Mouse (Mus musculus): ENCODE results near the gene Cecr2. TPM values are rescaled to one million over a fixed set of nuclear protein-coding genes. Genes with fewer than 3 reads are reported as not detected.
"Not testable (repeated sequence)": the region's sequence is repeated elsewhere in the genome, so short reads cannot be mapped to it uniquely, and the experiment has no call there.

The Cecr2 gene
- total RNA-seq (2022) = 10 to 100 TPM in 3 of 4 experiments, 1 to 10 TPM in 1; 7.7 to 15.9 (median 13.5) TPM

DNA sequence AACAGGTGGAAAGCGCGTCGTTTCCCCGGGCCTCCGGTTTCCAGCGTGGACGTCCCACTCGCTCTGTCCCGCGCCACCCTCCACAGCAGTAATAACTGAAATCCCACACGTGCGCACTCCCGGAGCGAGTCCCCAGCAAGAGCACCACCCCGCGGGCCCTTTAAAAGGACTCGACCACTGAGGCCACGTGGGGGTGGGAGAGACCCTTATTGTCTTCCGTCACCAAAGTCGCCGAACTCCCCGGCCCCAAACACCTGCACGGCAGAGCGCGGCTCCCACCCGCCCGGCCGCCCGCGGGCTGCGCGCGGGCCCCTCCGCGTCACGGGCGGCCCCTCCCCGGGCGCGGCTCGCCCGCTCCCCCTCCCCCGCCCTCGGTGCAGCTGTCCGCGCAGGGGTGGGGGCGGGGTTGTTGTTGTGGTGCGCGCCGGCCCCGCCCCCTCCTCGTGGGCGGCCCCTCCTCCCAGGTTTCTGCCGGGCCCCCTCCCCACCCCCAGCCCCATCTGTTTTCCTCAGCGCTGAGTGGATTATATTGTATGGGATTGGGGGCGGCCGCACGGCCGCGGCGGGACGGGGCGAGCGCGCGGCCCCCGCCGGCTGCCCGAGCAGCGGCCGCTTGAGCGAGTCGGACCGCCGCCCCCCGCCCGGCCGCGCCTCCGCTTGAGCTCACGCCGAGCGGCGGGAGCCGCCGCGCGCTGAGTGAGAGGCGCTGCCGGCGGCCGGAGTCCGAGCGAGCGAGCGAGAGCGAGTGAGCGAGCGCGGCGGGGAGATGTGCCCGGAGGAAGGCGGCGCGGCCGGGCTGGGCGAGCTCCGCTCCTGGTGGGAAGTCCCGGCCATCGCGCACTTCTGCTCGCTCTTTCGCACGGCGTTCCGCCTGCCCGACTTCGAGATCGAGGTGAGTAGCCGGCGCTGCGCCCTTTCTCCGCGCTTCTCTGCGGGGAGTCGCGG is at the start of gene Cecr2:
TSS of gene Cecr2 (plus strand) at position 554 of the 945 bp plus-strand sequence.
- DNase-seq (ENCODE audit: low spot score in 2 of 2) = peak; percentile 40 to 59

DNA sequence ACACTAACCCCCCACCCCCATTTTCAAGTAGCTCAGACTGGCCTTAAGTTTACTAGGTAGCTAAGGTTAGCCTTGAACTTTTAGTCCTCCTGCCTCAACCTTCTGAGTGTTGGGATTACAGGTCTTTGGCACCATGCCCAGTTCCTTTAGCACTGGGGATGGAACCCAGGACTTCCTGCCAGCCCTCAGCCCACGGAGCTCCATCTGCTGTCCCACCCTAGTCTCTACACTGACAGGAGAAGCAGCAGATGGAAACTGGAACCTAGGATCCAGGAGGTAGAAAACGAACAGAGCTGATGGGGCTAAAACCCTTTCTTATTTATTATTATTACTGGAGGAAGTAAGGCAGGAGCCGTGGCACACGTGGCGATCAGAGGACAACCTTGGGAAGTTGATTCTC is 48.6 kb upstream of the Cecr2 start:
- DNase-seq (ENCODE audit: low spot score in 2 of 2) = peak; percentile 35 to 42

DNA sequence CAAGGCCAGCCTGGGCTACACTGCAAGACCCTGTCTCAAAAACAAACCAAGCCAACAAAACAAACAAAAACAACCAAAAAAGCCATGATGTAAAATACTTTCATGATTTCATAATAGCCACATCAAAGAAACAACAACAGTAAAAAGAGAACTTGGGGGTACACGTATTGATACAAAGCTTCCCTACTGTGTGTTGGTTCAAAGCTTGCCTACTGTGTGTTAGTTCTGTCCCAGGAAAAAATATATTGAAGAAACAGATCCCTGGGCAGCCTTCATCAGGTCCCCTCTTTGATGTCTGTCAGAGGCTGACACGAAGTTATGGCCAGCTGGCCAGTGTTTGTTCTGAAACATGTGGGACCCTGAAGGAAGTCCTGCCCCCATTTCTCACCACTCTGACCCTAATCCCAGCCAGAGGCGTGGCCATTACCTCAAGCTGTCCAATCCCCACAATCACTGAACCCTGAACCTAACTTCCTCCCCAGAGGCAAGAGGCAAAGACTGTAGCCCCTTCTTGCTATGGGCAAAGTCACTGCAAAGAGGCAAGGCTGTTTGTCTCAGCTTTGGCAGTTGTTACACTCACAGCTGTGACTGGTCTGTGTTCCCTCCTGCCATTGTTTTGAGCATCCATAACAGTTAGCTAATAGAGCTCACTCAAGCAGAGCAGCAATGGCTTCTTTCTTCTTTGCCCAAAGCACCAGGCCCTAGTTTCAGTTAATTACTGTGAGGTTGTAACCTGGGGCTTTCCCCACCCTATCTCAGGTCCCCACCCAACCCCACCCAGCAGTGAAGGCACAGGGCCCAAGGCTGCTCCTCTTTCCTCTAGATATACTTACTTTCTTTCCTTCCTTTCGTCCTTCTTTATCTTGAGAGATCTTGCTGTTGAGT is 47.4 kb upstream of the Cecr2 start:
- no peak for DNase-seq (ENCODE audit: low spot score in 2 of 2)

DNA sequence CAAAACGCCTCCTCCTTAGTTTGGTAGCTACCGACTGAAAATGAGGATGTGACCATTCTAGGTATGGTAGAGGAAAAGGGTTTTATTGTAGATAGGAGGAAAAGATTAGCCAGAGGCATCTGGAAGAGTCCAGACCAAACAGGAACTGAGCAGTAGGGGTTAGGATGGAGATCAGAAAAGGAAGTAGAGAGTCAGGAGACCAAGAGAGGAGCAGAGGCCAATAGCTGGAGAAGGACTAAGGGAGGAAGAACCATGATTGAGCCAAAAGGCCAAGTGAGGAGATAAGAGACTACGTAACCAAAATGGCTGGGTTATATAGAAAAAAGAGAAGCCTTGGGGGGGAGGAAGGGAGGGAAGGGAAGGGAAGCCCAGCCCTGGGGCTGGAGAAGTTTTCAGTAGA is 46.0 kb upstream of the Cecr2 start:
- DNase-seq (ENCODE audit: low spot score in 2 of 2) = no peak

DNA sequence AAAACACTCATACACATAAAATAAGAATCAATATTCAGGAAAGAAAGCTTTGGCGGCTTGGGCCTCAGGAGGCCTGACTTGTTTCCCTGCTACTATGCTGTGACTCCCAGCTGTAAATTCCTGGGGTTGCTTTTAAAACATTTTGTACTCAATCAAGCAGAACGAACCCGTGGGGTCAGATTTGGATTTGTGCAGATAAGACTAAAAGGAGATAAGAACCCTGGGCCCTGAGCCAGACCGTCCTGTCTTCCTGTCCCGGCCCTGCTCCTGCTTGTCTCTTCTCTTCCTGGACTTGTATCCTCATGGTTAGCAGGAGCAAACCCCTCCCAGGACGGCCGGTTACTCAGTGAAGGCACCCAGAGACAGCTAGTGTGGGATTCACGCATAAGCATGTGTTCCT is 41.1 kb upstream of the Cecr2 start:
- DNase-seq (ENCODE audit: low spot score in 2 of 2) = no peak

DNA sequence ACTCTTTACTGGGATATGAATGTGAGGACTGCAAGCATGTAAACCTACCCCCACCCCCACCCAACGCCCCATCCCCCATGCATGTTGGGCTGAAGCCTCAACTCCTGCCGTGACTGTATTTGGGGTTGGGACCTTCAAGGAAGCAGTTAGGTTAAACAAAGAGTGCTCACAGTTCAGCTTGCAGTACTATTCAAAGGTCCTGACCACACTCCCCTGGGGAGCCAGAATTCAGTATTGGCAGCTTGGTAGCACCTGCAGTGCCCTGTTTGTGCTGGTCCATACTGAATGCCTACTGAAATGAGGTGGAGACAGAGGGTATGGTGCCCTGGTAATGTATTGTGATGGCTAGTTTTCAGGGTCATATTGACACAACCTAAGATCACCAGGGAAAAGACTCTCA is 39.1 kb upstream of the Cecr2 start:
- DNase-seq (ENCODE audit: low spot score in 2 of 2) = no peak

DNA sequence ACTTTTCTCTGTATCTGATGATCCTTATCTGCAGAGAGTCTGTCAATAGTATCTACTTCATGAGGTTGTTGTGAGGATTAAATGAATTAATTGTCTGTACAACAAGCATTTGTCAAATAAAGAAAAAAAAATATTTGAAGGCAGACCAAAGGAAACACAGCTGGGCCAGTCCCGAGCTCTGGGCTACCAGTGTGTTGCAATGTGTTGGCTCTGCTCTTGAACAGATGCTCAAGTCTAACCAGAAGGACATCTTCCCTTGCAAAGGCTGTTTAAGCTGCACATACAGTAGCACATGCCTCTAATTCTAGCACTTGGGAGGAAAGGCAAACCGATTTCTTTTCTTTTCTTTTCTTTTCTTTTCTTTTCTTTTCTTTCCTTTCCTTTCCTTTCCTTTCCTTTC is 37.2 kb upstream of the Cecr2 start:
- DNase-seq (ENCODE audit: low spot score in 2 of 2) = peak; percentile 17 to 26

DNA sequence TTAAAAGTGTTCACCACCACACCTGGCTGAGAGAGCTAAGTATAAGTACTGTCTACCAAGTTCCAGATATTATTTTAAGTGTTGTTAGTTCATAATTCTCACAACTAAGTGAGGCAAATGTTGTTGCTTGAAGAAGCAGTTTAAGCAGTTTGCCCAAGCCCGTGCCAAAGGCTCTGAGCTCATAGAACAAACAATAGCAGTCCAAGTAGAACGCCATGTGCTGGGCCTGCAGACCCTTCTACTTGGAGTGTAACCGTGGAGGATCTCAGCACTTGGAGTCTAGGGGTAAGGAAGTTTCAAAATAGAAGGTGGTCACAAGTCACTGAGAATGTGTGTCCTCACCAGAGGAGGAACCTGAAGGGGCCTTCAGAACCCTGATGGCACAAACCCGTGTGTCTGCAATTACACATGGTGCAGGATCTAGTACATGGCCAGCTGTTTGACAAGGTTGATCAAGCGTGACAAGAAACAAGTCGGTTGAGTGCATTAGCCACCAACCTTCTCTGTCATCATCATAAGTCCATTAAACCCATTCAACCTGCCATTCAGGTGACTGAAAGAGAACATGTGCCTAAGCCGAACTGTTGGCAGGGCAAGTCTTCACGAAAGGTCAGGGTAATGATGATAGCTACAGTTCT is 30.7 kb upstream of the Cecr2 start:
- no peak for DNase-seq (ENCODE audit: low spot score in 2 of 2)

DNA sequence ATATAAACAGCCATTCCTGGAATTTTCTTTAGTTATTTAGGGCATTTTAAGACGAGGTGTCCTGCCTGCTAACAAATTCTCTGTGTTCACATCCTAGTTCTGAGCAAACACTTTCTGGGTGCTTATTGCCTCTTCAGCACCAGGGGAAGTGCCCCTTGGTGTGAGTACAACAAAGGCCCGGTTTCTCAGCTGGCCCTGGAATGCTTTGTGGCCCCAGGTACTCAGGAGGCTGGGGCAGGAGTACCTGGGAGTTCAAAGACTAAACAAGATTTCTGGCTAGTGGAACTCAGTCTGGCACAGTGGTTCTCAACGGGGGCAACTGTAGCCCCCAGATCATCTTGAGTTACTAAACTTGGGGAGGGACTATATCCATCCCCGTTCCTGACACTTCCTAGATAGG is 26.6 kb upstream of the Cecr2 start:
- DNase-seq (ENCODE audit: low spot score in 2 of 2) = no peak

DNA sequence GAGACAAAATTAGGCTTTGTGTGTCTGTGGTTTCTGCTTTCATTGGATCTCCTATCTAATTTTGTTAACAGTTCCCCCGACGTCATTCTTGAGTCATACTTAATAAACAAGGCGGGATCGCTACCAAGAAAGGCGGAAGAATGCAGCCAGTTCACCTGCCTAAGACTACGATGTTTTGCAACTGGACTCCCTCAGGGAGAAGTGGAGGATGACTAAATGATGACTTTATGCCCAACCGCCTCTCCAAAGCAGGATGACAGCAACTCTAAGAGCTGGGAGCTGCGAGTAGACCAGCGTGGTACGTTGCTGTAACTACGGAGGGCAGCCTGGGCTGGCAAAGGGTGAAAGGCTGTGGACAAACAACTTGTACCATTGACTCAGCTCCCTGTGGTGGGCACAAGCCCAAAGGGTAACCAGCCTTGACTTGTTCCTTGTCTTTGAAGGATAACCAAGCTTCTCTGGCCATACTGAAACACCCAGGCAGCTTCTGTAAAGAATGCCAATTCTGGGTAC is 24.2 kb upstream of the Cecr2 start:
- no peak for DNase-seq (ENCODE audit: low spot score in 2 of 2)

DNA sequence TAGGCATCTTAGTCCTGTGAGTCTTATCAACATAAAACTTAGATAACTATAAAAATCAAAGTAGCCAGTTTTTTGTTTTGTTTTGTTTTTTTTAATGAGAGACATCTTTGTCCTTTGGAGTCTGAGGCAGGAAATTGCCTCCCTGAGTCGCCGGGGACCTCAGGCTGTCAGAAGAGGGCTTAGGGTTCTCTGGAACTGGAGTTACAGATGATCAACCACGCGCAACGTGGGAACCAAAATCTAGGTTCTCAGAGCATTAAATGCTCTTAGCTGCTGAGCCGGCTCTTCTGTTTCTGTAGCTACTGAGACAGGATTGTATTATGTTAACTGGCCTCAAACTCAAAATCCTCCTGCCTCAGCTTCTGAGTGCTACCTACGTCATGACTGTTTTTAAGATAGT is 22.4 kb upstream of the Cecr2 start:
- DNase-seq (ENCODE audit: low spot score in 2 of 2) = no peak

DNA sequence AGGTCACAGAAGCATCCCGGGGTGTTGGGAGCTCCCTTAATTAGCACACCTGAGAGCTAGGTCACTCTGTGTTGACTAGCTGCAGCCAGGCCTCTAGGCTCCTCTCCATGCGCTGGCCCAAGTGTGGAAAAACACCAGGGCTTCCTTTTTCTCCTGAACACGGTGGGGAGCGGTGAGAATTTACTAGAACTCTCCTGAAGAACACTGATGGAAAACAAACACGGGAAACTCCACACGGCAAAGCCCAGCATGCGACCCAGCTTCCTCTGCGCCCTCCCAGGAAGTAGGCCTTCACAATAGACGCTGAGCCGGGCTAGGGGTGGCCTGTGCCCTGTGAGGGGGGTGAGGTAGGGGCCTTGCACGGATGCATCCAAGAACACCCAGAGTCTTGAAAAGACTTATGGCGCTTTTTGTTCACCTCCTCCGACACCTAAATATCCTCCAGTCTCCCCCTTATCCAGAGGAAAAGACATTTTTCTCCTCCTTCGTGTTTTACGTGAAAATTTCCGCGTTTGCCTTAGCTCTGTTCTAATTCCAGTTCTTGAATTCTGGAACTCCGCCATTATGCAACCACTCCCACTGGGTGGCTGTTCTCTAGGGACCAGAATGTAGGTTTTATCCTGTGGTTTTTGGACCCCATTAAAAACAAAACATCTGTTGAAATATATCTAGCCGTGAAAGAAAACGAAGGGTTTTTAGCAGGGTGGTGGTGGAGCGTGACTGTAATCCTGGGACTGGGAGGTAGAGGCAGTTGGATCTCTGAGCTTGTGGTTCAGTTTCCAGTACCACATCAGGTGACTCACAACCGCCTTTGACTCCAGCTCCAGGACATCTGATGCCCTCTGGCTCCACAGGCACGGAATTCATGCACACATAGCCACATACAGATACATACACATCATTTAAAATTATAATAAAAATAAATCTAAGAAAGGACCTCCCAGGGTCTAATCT is 21.5 kb upstream of the Cecr2 start:
- no peak for DNase-seq (ENCODE audit: low spot score in 2 of 2)

DNA sequence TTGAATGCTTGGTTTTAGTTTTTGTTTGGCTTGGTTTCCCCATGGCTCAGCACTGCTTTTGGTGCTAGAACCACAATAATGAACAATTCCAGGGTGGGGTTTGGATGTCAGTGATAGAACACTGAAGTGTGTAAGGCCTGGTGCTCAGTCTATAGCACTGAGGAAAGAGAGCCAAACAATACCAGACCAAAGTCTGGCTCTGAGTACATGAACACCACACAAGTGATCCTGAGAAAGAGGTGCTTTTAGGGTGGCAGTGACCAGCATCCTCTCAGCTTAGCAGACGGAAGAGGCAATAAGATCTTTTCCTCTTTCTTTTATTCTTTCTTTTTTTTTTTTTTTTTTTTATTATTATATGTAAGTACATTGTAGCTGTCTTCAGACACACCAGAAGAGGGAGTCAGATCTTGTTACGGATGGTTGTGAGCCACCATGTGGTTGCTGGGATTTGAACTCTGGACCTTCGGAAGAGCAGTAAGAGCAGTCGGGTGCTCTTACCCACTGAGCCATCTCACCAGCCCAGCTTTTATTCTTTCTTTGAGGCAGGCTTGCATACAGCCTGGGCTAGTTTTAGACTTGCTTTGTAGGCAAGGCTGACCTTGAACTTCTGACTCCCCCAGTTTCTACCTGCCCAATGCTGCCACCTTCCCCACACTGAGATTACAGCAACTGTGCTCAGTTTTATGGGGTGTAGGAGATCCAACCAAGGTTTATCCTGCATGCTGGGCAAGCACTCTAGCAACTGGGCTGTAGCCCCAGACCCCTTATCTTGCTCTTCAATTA is 18.7 kb upstream of the Cecr2 start:
- not testable (repeated sequence) for DNase-seq (ENCODE audit: low spot score in 2 of 2)

DNA sequence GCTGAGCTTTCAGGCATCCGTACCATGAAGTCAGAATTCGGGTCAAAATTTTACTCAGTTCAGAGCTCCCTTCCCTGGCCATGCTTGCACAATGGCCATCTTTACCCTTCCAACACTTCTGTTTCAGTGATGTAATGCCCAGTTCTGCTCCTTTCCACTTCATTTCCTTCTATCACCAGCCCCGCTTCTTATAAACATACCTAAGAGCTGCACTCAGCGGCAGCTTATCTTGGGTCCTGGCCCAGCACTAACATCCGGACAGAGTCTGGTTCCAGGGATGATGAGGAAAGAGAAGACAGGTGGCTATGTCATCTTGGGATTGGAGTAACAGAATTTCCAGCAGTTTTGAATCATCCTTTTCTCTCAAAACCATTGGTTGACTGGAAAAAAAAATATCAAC is 18.0 kb upstream of the Cecr2 start:
- no peak for DNase-seq (ENCODE audit: low spot score in 2 of 2)

DNA sequence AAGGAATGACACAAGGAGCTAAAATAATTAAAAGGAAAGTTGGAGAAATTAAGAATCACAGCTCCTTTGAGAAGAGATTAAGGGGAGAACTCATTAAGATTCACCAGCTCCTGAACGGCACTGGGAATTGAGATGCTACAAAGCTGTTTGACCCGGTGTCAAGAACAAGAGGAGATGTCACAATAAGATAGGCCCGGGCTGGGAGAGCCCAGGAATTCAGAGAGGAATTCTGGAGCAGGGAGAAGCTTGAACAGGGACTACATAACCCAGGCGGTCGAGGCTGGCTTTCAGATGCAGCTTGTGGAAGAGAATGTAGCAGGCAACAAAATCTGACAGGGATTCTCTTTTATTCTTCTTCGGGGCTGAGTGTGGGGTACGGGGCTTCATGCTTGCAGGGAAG is 13.5 kb upstream of the Cecr2 start:
- no peak for DNase-seq (ENCODE audit: low spot score in 2 of 2)

DNA sequence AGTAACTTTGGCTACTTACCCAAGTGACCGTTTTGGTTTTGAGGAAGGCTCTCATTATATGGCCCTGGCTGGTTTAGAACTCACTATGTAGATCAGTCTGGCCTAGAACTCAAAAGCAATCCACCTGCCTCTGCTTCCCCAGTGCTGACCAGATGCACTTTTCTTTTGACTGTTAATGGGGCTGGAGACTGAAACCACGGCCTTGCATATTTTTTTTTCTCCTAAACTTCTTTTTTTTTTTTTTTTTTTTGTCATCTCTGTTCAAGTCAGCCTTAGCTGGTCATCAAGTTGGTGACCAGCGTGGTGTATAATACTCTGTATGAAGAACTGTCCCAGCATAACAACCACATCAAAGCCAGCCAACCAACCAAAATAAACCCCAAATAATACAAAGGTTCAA is 10.5 kb upstream of the Cecr2 start:
- no peak for DNase-seq (ENCODE audit: low spot score in 2 of 2)

DNA sequence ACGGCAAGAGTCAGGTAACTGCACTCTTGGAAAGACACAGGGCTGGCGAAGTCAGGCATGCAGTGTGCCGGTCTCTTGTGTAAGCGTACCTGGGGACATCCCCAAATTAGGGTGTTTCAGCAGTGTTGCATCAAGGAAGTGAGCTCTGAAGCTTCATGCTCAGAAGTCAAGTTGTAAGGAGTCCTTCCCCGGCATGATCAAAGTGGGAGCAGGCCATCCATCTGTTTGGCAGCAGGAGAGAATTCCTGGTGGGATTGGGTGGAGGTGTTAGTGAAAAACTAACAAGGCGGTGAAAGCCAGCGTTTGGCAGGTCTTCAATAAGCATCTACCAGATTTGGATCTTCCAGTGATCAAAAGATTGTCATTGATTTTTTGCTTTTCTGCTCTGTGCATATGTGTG is 7.3 kb upstream of the Cecr2 start:
- DNase-seq (ENCODE audit: low spot score in 2 of 2) = peak in 1 of 2 experiments; percentile 14

DNA sequence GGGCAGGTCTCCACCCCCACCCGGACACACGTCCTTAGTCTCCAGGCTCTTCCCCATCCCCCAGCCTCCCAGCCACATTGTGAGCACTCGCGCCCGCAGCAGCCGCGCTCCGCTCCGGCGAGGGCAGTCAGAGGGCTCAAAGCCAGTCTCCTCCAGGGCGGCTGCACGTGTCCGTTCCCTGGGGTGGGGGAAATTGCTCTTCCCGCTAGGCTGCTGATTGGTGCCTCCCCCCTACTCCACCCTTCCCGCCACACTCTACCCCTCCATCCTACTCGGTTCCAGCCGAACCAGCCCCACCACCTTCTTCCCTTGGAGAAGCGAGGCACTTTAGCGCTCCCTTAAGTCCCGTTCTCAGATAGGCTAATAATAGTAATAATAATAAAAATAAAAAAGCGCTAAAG is 754 bp upstream of the Cecr2 start:
- peak; percentile 18 to 23 for DNase-seq (ENCODE audit: low spot score in 2 of 2)

DNA sequence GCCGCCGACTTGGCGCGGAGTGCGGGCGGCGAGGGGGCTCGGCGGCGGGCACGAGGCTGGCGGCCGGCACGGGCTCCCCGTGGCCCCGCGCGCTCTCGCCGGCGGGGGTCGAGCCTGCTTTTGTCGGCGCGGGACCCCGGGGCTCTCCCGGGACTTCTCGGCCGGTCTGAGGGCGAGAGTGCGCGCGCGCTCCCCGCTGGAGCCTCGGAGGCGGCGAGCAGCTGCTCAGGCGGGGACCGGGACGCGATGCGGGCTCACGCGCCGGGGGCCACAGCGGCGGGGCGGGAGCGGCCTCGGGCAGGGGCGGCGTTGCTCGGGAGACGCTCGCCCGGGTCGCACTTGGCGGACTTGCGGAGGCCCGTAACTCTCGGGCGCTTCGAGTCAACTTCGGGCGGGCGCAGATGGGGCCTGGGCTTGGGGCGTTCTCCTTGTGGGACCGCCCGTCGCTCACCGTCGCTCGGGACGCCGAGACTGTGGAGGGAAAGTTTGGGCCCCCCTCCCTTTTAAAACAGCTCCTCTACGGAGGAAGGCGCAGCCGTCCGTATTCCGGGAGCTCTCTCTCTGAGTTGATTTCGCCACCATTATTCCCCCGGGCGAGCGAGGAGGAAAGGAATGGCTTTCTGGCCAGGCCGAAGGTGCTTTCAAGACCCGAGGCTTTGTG is 722 bp downstream of the Cecr2 start:
- peak; percentile 17 to 29 for DNase-seq (ENCODE audit: low spot score in 2 of 2)

Measured in layer of hippocampus, adult 8-10 months (tissue).